ENCODE assay signal across 8 mouse cellular contexts in the genomic region with DNA sequence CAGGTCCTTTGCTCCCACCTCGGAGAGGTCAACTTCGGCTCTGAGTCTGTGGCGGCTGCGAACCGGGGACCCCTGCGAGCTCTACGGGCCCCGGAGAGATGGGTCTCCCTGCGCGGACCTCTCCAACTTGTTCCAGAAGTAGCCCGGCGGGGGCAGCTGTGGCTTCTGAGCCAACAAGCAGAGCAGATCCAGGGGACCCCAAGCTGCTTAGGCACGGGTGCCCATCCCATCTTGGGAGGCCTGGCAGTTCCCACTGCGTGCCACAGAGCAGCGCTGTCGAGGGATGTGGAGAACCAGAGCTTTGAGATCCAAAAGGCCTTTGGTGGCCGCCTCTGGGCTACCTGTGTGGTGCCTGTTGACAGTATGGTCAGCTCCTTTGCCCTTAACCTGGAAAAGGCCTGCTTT.
DNase-seq lines count a peak whose midpoint lies in the region; ATAC-seq and TF ChIP-seq lines count a peak whose summit lies in the region.

No protein-coding gene starts in this region.

- no peak for TF ChIP-seq POLR2A in small intestine, adult 2 months (IDR thresholded peaks at IDR 0.05; ENCODE audit: low read depth, low read length)

- peak overlapping the region; percentile 80 for H3K4me2 ChIP-seq in intestine, embryonic 16.5 days (ENCODE audit: low read depth, low read length)

- peak overlapping the region; percentile 79 for H3K9ac ChIP-seq in intestine, embryonic 16.5 days (ENCODE audit: low read depth, low read length)

- peak; percentile 56 for DNase-seq in CD4-positive, CD25-positive, alpha-beta regulatory T cell, adult 2 months (ENCODE audit: low read depth, low spot score)
- peak; percentile 81 for DNase-seq in embryonic facial prominence, embryonic 10.5 days (ENCODE audit: low spot score)
- peak; percentile 79 for DNase-seq in limb, embryonic 10.5 days (ENCODE audit: low spot score)
- DNase-seq in mesoderm, embryonic 11.5 days (ENCODE audit: low read depth, low spot score), result peak; percentile 75

- WGBS in embryonic facial prominence, embryonic 10.5 days, result under 1% methylated on average over 17 of the region's 17 CpGs
- under 1% methylated on average over 17 of the region's 17 CpGs for WGBS in intestine, embryonic 16.5 days
- WGBS in limb, embryonic 10.5 days, result 0% methylated on average over 17 of the region's 17 CpGs
- under 1% methylated on average over 17 of the region's 17 CpGs for WGBS in small intestine, adult 2 months

- H3K36me3 ChIP-seq in embryonic facial prominence, embryonic 10.5 days (replicated peaks), result no peaks in the 10 kb centered on the region
- H3K36me3 ChIP-seq in intestine, embryonic 16.5 days (ENCODE audit: control insufficient read depth, insufficient read depth, low read length), result no peaks in the 10 kb centered on the region
- H3K36me3 ChIP-seq in limb, embryonic 10.5 days, result no peaks in the 10 kb centered on the region
- no peaks in the 10 kb centered on the region for H3K36me3 ChIP-seq in small intestine, adult 2 months (ENCODE audit: control insufficient read depth, insufficient read depth, low read length)

- H3K27ac ChIP-seq in embryonic facial prominence, embryonic 10.5 days (replicated peaks), result peak overlapping the region; percentile 96
- H3K27ac ChIP-seq in intestine, embryonic 16.5 days (ENCODE audit: low read length), result peak overlapping the region; percentile 14; the same call in 1 of the 2 replicates
- H3K27ac ChIP-seq in limb, embryonic 10.5 days, result peak overlapping the region; percentile 97
- H3K27ac ChIP-seq in small intestine, adult 2 months (ENCODE audit: insufficient read depth, low read depth, low read length), result peak overlapping the region; percentile 49

- H3K27me3 ChIP-seq in embryonic facial prominence, embryonic 10.5 days (replicated peaks; ENCODE audit: low read depth, poor library complexity, severe bottlenecking), result no peaks in the 10 kb centered on the region
- H3K27me3 ChIP-seq in intestine, embryonic 16.5 days (replicated peaks; ENCODE audit: control insufficient read depth, insufficient read depth, low read length), result no peaks in the 10 kb centered on the region
- H3K27me3 ChIP-seq in limb, embryonic 10.5 days (ENCODE audit: low read depth, poor library complexity, severe bottlenecking), result no peaks in the 10 kb centered on the region
- no peaks in the 10 kb centered on the region for H3K27me3 ChIP-seq in small intestine, adult 2 months (ENCODE audit: control insufficient read depth, insufficient read depth, low read length)

- peak; percentile 50; the same call in 1 of the 2 replicates for TF ChIP-seq CTCF in small intestine, adult 2 months (IDR thresholded peaks at IDR 0.05; ENCODE audit: extremely low read depth, insufficient read length, insufficient replicate concordance, low read depth, low read length)

- H3K9me3 ChIP-seq in embryonic facial prominence, embryonic 10.5 days, result no peaks in the 10 kb centered on the region
- H3K9me3 ChIP-seq in intestine, embryonic 16.5 days (ENCODE audit: control insufficient read depth, low read length), result no peaks in the 10 kb centered on the region
- H3K9me3 ChIP-seq in limb, embryonic 10.5 days (replicated peaks), result no peaks in the 10 kb centered on the region

- no peak for ATAC-seq in CD4-positive, CD25-positive, alpha-beta regulatory T cell, adult 4 months
- ATAC-seq in granulocyte monocyte progenitor cell, adult 5-6 weeks (replicated peaks; ENCODE audit: poor library complexity, severe bottlenecking), result peak; percentile 62
- 0 out of 2 replicates have a peak, but pooled peaks have one; percentile 22 for ATAC-seq in intestine, embryonic 16.5 days

- peaks cover 14% of the 10 kb centered on the region for H3K4me1 ChIP-seq in embryonic facial prominence, embryonic 10.5 days
- H3K4me1 ChIP-seq in intestine, embryonic 16.5 days (ENCODE audit: control insufficient read depth, insufficient read depth, low read length), result no peaks in the 10 kb centered on the region
- 0 out of 2 replicates have a peak, but pooled peaks cover 6% of the 10 kb centered on the region for H3K4me1 ChIP-seq in limb, embryonic 10.5 days
- H3K4me1 ChIP-seq in small intestine, adult 2 months (ENCODE audit: control insufficient read depth, insufficient read depth, insufficient read length, low read length), result peaks cover 8% of the 10 kb centered on the region; the same call in 1 of the 2 replicates

- peak overlapping the region; percentile 90 for H3K4me3 ChIP-seq in embryonic facial prominence, embryonic 10.5 days
- H3K4me3 ChIP-seq in intestine, embryonic 16.5 days (ENCODE audit: low read length), result peak overlapping the region; percentile 75
- H3K4me3 ChIP-seq in limb, embryonic 10.5 days, result peak overlapping the region; percentile 80
- peak overlapping the region; percentile 89 for H3K4me3 ChIP-seq in small intestine, adult 2 months (ENCODE audit: low read depth, low read length)

Comparison
In these comparisons a context has a peak if more than half of its experiments do, and no peak if none do; other contexts are left out.
1. H3K27ac ChIP-seq: peak in every context shown above with its lines; median percentile 97 in limb, embryonic 10.5 days; 96 in embryonic facial prominence, embryonic 10.5 days; 49 in small intestine, adult 2 months; 14 in intestine, embryonic 16.5 days.